Mouse (Mus musculus) embryonic facial prominence, embryonic 14.5 days (tissue): ENCODE data around the gene Itga6. TPM values are rescaled to one million over a fixed set of nuclear protein-coding genes. Genes with fewer than 3 reads are reported as not detected.

Experiments used
- ATAC-seq: fragments of 200-750 bp; cut with Nextera tagmentation; 2 replicates; pipeline ENCODE4 v1.8.0; 2017; ENCODE audit warnings: low read depth, moderate number of reproducible peaks, moderate TSS enrichment
- DNase-seq: peaks from one replicate; pipeline ENCODE4 v3.0.0-alpha.2; 2015; ENCODE audit warnings: low spot score
- H3K27ac ChIP-seq: fragments of 300-500 bp; sonication (generic); replicated peaks from 2 replicates; pipeline ENCODE4 v1.5.1; 2014; ENCODE audit warnings: low read depth, mild to moderate bottlenecking, low read length, moderate library complexity
- H3K27me3 ChIP-seq: fragments of 300-500 bp; sonication (generic); replicated peaks from 2 replicates; pipeline ENCODE4 v1.6.1; 2014; ENCODE audit warnings: low read length; ENCODE audit not compliant: control insufficient read depth, insufficient read depth
- H3K36me3 ChIP-seq: fragments of 300-500 bp; sonication (generic); 2 replicates; pipeline ENCODE4 v1.6.1; 2014; ENCODE audit warnings: low read length, mixed read lengths; ENCODE audit not compliant: control insufficient read depth, insufficient read depth
- H3K4me1 ChIP-seq: fragments of 300-500 bp; sonication (generic); 2 replicates; pipeline ENCODE4 v1.6.1; 2014; ENCODE audit warnings: antibody characterized with exemption, low read length; ENCODE audit not compliant: control insufficient read depth, insufficient read depth
- H3K4me2 ChIP-seq: fragments of 300-500 bp; sonication (generic); 2 replicates; pipeline ENCODE4 v1.6.1; 2014; ENCODE audit warnings: low read depth, mild to moderate bottlenecking, low read length, moderate library complexity, mixed read lengths
- H3K4me3 ChIP-seq: fragments of 300-500 bp; sonication (generic); 2 replicates; pipeline ENCODE4 v1.5.1; 2014; ENCODE audit warnings: low read depth, mild to moderate bottlenecking, low read length
- H3K9ac ChIP-seq: fragments of 300-500 bp; sonication (generic); 2 replicates; pipeline ENCODE4 v1.6.1; 2014; ENCODE audit warnings: low read depth, mild to moderate bottlenecking, low read length, moderate library complexity, mixed read lengths
- H3K9me3 ChIP-seq: fragments of 300-500 bp; sonication (generic); 2 replicates; pipeline ENCODE4 v1.6.1; 2016; ENCODE audit warnings: low read length; ENCODE audit not compliant: control insufficient read depth
- WGBS: fragments of 180-500 bp; shearing (Covaris S2); extraction: QIAGEN DNeasy Blood & Tissue Kit; methylation state at CpG from one replicate; pipeline ENCODE4 v1.1.7; 2014; 5-methylcytosine and 5-hydroxymethylcytosine counted together
- polyA plus RNA-seq: library from polyadenylated mRNA; unstranded; fragments of >200 nt; fragmentation: Nextera tagmentation; extraction: Ambion mirVana; gene quantifications from 2 replicates; pipeline ENCODE4 v1.2.1, GENCODE M21; 2014

Itga6 gene
- polyA plus RNA-seq, 1 experiment from 2014 or later = 70.4 TPM

DNA sequence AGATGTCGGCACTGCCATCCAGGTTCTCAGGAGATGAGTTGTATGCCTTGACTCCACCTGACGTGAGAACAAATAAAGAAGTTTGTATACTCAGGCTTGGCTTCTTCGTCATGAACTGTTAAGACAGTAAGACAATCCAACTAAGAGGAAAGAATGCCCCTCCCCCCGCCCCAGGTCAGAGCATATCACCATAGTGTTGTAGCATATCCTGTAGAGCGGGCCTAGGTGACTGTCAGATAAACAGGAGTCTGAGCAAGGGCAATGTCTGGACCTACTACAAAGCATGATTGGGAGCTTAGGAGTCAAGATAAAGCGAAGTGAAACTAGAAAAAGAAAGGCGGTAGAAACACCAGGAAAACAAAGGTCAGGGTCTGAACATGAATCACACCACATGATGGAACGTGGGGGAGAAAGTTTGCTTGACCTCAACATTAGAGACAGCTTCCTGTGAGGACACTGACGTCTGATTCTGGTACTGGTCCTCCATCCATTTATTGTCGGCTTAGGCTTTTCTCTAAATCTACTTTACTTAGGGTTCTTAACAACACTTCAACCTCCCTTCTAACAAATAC lies 64.0 kb downstream of the Itga6 start:
- no peak overlapping the region for H3K9ac ChIP-seq
- WGBS = 87% methylated on average over 10 of the region's 10 CpGs
- H3K27ac ChIP-seq = no peak overlapping the region
- DNase-seq (no peak), ATAC-seq (no peak)
- H3K9me3 ChIP-seq = no peaks in the 10 kb centered on the region
- no peak overlapping the region for H3K4me3 ChIP-seq
- no peaks in the 10 kb centered on the region for H3K27me3 ChIP-seq
- H3K36me3 ChIP-seq = no peaks in the 10 kb centered on the region
- no peak overlapping the region for H3K4me2 ChIP-seq
- H3K4me1 ChIP-seq = peaks cover 11% of the 10 kb centered on the region

GRCm38 (mm10) chr2:71810010-71810409 lies 64.6 kb downstream of the Itga6 start:
- H3K36me3 ChIP-seq = no peaks in the 10 kb centered on the region
- no peak overlapping the region for H3K4me3 ChIP-seq
- DNase-seq = no peak
- 90% methylated on average over 11 of the region's 11 CpGs for WGBS
- no peak overlapping the region for H3K4me2 ChIP-seq
- no peaks in the 10 kb centered on the region for H3K9me3 ChIP-seq
- no peak overlapping the region for H3K27ac ChIP-seq
- H3K27me3 ChIP-seq = no peaks in the 10 kb centered on the region
- H3K4me1 ChIP-seq = peaks cover 14% of the 10 kb centered on the region
- no peak for ATAC-seq
- H3K9ac ChIP-seq = no peak overlapping the region

GRCm38 (mm10) chr2:71810906-71811305 lies 65.5 kb downstream of the Itga6 start:
- H3K4me2 ChIP-seq = no peak overlapping the region
- no peaks in the 10 kb centered on the region for H3K27me3 ChIP-seq
- no peak overlapping the region for H3K27ac ChIP-seq
- no peaks in the 10 kb centered on the region for H3K9me3 ChIP-seq
- H3K36me3 ChIP-seq = no peaks in the 10 kb centered on the region
- H3K4me1 ChIP-seq = peaks cover 19% of the 10 kb centered on the region
- DNase-seq (no peak), ATAC-seq (no peak)
- WGBS = 38% methylated on average over 6 of the region's 6 CpGs
- H3K4me3 ChIP-seq = no peak overlapping the region
- H3K9ac ChIP-seq = no peak overlapping the region

GRCm38 (mm10) chr2:71812221-71813021 lies 67.0 kb downstream of the Itga6 start:
- DNase-seq (peak; percentile 71), ATAC-seq (peak; percentile 79)
- Histone ChIP-seq H3K4me3 (no peak overlapping the region), H3K4me2 (no peak overlapping the region), H3K4me1 (peaks cover 24% of the 10 kb centered on the region), H3K9me3 (no peaks in the 10 kb centered on the region), H3K9ac (no peak overlapping the region), H3K36me3 (no peaks in the 10 kb centered on the region), H3K27me3 (no peaks in the 10 kb centered on the region), H3K27ac (no peak overlapping the region)
- 40% methylated on average over 12 of the region's 12 CpGs for WGBS

- H3K27me3 ChIP-seq = no peaks in the 10 kb centered on the region
- no peak overlapping the region for H3K9ac ChIP-seq
- no peak overlapping the region for H3K4me2 ChIP-seq
- DNase-seq = no peak
- 77% methylated on average over 9 of the region's 9 CpGs for WGBS
- no peak overlapping the region for H3K4me3 ChIP-seq
- no peak for ATAC-seq
- H3K4me1 ChIP-seq = peaks cover 24% of the 10 kb centered on the region
- H3K9me3 ChIP-seq = no peaks in the 10 kb centered on the region
- H3K27ac ChIP-seq = no peak overlapping the region
- H3K36me3 ChIP-seq = no peaks in the 10 kb centered on the region
Observed at GRCm38 (mm10) chr2:71813022-71813358, 67.6 kb downstream of the Itga6 start.

GRCm38 (mm10) chr2:71813371-71813770 lies 68.0 kb downstream of the Itga6 start:
- Histone ChIP-seq H3K4me2 (no peak overlapping the region), H3K27me3 (no peaks in the 10 kb centered on the region), H3K4me1 (peaks cover 24% of the 10 kb centered on the region), H3K27ac (no peak overlapping the region), H3K9me3 (no peaks in the 10 kb centered on the region), H3K4me3 (no peak overlapping the region), H3K9ac (no peak overlapping the region), H3K36me3 (0 out of 2 replicates have a peak, but pooled peaks cover 3% of the 10 kb centered on the region)
- no peak for ATAC-seq
- DNase-seq = no peak
- WGBS = 68% methylated on average over 5 of the region's 8 CpGs

- H3K36me3 ChIP-seq = 0 out of 2 replicates have a peak, but pooled peaks cover 3% of the 10 kb centered on the region
- H3K27ac ChIP-seq = no peak overlapping the region
- 27% methylated on average over 3 of the region's 3 CpGs for WGBS
- H3K9me3 ChIP-seq = no peaks in the 10 kb centered on the region
- H3K9ac ChIP-seq = no peak overlapping the region
- H3K4me2 ChIP-seq = no peak overlapping the region
- no peaks in the 10 kb centered on the region for H3K27me3 ChIP-seq
- no peak for ATAC-seq
- peaks cover 24% of the 10 kb centered on the region for H3K4me1 ChIP-seq
- H3K4me3 ChIP-seq = no peak overlapping the region
- peak; percentile 50 for DNase-seq
Observed at GRCm38 (mm10) chr2:71814016-71814415, 68.6 kb downstream of the Itga6 start.

GRCm38 (mm10) chr2:71815279-71815678 lies 69.9 kb downstream of the Itga6 start:
- no peak overlapping the region for H3K27ac ChIP-seq
- H3K36me3 ChIP-seq = 0 out of 2 replicates have a peak, but pooled peaks cover 3% of the 10 kb centered on the region
- no peak for ATAC-seq
- WGBS = 23% methylated on average over 5 of the region's 5 CpGs
- H3K9ac ChIP-seq = no peak overlapping the region
- H3K4me1 ChIP-seq = peaks cover 24% of the 10 kb centered on the region
- H3K9me3 ChIP-seq = no peaks in the 10 kb centered on the region
- H3K4me2 ChIP-seq = no peak overlapping the region
- peak; percentile 44 for DNase-seq
- no peaks in the 10 kb centered on the region for H3K27me3 ChIP-seq
- H3K4me3 ChIP-seq = no peak overlapping the region
